Mouse (Mus musculus): ENCODE measurements around the gene Plch2. TPM values are rescaled to one million over a fixed set of nuclear protein-coding genes. Genes with fewer than 3 reads are reported as not detected.

Gene Plch2
- polyA plus RNA-seq, 1 experiment from 2014 or later: 15.4 TPM

- H3K4me1 ChIP-seq (replicated peaks; ENCODE audit: control insufficient read depth, insufficient read depth): peaks cover 15% of the 10 kb centered on the region
- TF ChIP-seq EP300 (optimal IDR thresholded peaks at IDR 0.05) (no peak), CTCF (IDR thresholded peaks at IDR 0.05; ENCODE audit: low read depth) (no peak)
- DNase-seq (ENCODE audit: low spot score): no peak
- no peak for ATAC-seq (ENCODE audit: low FRiP score, low TSS enrichment)
- peaks cover 9% of the 10 kb centered on the region; the same call in 1 of the 2 replicates for H3K27me3 ChIP-seq (ENCODE audit: control insufficient read depth, insufficient read depth, low read length)
- peak overlapping the region; percentile 68 for H3K4me2 ChIP-seq (replicated peaks; ENCODE audit: low read depth)
- peak overlapping the region; percentile 42; the same call in 1 of the 2 replicates for H3K4me3 ChIP-seq (ENCODE audit: low read depth, low read length)
- no peaks in the 10 kb centered on the region; the same call in 1 of the 2 replicates for H3K36me3 ChIP-seq (ENCODE audit: control insufficient read depth, insufficient read depth, low read length)
- WGBS: 35% methylated on average over 13 of the region's 13 CpGs
- no peaks in the 10 kb centered on the region for H3K9me3 ChIP-seq (ENCODE audit: control insufficient read depth, low read length)
- no peak overlapping the region for H3K9ac ChIP-seq (ENCODE audit: low read length)
- H3K27ac ChIP-seq (replicated peaks): no peak overlapping the region
Observed at GRCm38 (mm10) chr4:154961911-154962310, 94.7 kb downstream of the Plch2 start.

GRCm38 (mm10) chr4:154961226-154961738 is 95.3 kb downstream of the Plch2 start:
- peak overlapping the region; percentile 38; the same call in 1 of the 2 replicates for H3K9ac ChIP-seq (ENCODE audit: low read length)

DNA sequence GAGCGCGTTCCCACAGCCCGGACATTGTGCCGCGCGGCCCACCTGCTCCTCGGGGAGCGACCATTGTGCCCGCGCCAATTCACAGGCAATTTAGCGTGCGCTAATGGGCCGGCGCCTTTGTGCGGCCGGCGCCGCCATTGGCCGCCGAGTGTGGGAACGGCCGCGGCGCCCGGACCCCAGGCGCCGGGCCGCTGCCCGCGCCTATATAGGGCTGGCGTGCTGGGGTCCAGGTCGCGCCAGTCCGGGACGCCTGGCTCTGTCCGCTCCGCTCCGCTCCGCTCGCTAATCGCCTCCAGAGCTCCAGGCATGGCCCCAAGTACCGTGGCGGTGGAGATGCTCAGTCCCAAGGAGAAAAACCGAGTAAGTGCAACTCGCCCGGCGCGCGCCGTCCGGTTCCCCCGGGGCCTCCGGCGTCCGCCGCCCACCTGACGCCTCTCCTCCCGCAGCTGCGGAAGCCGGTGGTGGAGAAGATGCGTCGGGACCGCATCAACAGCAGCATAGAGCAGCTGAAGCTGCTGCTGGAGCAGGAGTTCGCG is 95.8 kb downstream of the Plch2 start, which contains the start of gene Hes5:
Hes5 (plus strand) TSS at position 234 of the 536 bp plus-strand sequence.
- Histone ChIP-seq H3K9me3 (ENCODE audit: control insufficient read depth, low read length) (no peaks in the 10 kb centered on the region), H3K4me2 (replicated peaks; ENCODE audit: low read depth) (peak within 1 kb of the TSS; percentile 68), H3K27me3 (ENCODE audit: control insufficient read depth, insufficient read depth, low read length) (peaks cover 9% of the 10 kb centered on the region; the same call in 1 of the 2 replicates), H3K4me1 (replicated peaks; ENCODE audit: control insufficient read depth, insufficient read depth) (peaks cover 15% of the 10 kb centered on the region), H3K27ac (replicated peaks) (no peak within 1 kb of the TSS), H3K9ac (ENCODE audit: low read length) (peak within 1 kb of the TSS; percentile 38; the same call in 1 of the 2 replicates), H3K36me3 (ENCODE audit: control insufficient read depth, insufficient read depth, low read length) (no peaks in the 10 kb centered on the region), H3K4me3 (ENCODE audit: low read depth, low read length) (peak within 1 kb of the TSS; percentile 42)
- under 1% methylated on average over 63 of the region's 65 CpGs for WGBS
- DNase-seq (ENCODE audit: low spot score) (no peak), ATAC-seq (ENCODE audit: low FRiP score, low TSS enrichment) (no peak)
- no peak for TF ChIP-seq EP300 (optimal IDR thresholded peaks at IDR 0.05)
- TF ChIP-seq CTCF (IDR thresholded peaks at IDR 0.05; ENCODE audit: low read depth): no peak

More at GRCm38 (mm10) chr4:154961226-154961738, 95.3 kb downstream of the Plch2 start:
- Histone ChIP-seq H3K4me2 (replicated peaks; ENCODE audit: low read depth) (peak overlapping the region; percentile 68), H3K4me1 (replicated peaks; ENCODE audit: control insufficient read depth, insufficient read depth) (peaks cover 15% of the 10 kb centered on the region), H3K27me3 (ENCODE audit: control insufficient read depth, insufficient read depth, low read length) (peaks cover 9% of the 10 kb centered on the region; the same call in 1 of the 2 replicates), H3K27ac (replicated peaks) (no peak overlapping the region), H3K36me3 (ENCODE audit: control insufficient read depth, insufficient read depth, low read length) (no peaks in the 10 kb centered on the region), H3K4me3 (ENCODE audit: low read depth, low read length) (peak overlapping the region; percentile 42), H3K9me3 (ENCODE audit: control insufficient read depth, low read length) (no peaks in the 10 kb centered on the region)
- WGBS: 2% methylated on average over 41 of the region's 47 CpGs
- ATAC-seq (ENCODE audit: low FRiP score, low TSS enrichment) (no peak), DNase-seq (ENCODE audit: low spot score) (peak; percentile 42)
- peak; percentile 40; the same call in 1 of the 2 replicates for TF ChIP-seq CTCF (IDR thresholded peaks at IDR 0.05; ENCODE audit: low read depth)
- no peak for TF ChIP-seq EP300 (optimal IDR thresholded peaks at IDR 0.05)

GRCm38 (mm10) chr4:154960021-154960689 is 96.4 kb downstream of the Plch2 start:
- Histone ChIP-seq H3K4me3 (ENCODE audit: low read depth, low read length) (peak overlapping the region; percentile 42), H3K4me2 (replicated peaks; ENCODE audit: low read depth) (peak overlapping the region; percentile 68), H3K4me1 (replicated peaks; ENCODE audit: control insufficient read depth, insufficient read depth) (peaks cover 13% of the 10 kb centered on the region), H3K36me3 (ENCODE audit: control insufficient read depth, insufficient read depth, low read length) (no peaks in the 10 kb centered on the region), H3K27ac (replicated peaks) (no peak overlapping the region), H3K27me3 (ENCODE audit: control insufficient read depth, insufficient read depth, low read length) (peaks cover 9% of the 10 kb centered on the region; the same call in 1 of the 2 replicates), H3K9ac (ENCODE audit: low read length) (0 out of 2 replicates have a peak overlapping the region, but pooled peaks have one; percentile 35), H3K9me3 (ENCODE audit: control insufficient read depth, low read length) (no peaks in the 10 kb centered on the region)
- no peak for ATAC-seq (ENCODE audit: low FRiP score, low TSS enrichment)
- no peak for DNase-seq (ENCODE audit: low spot score)
- WGBS: 35% methylated on average over 20 of the region's 20 CpGs
- TF ChIP-seq EP300 (optimal IDR thresholded peaks at IDR 0.05) (no peak), CTCF (IDR thresholded peaks at IDR 0.05; ENCODE audit: low read depth) (no peak)

GRCm38 (mm10) chr4:154958621-154959020 is 98.0 kb downstream of the Plch2 start:
- no peak for DNase-seq (ENCODE audit: low spot score)
- no peak overlapping the region for H3K4me2 ChIP-seq (replicated peaks; ENCODE audit: low read depth)
- peaks cover 9% of the 10 kb centered on the region; the same call in 1 of the 2 replicates for H3K27me3 ChIP-seq (ENCODE audit: control insufficient read depth, insufficient read depth, low read length)
- H3K4me1 ChIP-seq (replicated peaks; ENCODE audit: control insufficient read depth, insufficient read depth): peaks cover 11% of the 10 kb centered on the region
- no peak for ATAC-seq (ENCODE audit: low FRiP score, low TSS enrichment)
- WGBS: 21% methylated on average over 8 of the region's 8 CpGs
- no peaks in the 10 kb centered on the region for H3K36me3 ChIP-seq (ENCODE audit: control insufficient read depth, insufficient read depth, low read length)
- H3K9me3 ChIP-seq (ENCODE audit: control insufficient read depth, low read length): no peaks in the 10 kb centered on the region
- H3K4me3 ChIP-seq (ENCODE audit: low read depth, low read length): no peak overlapping the region
- TF ChIP-seq CTCF (IDR thresholded peaks at IDR 0.05; ENCODE audit: low read depth) (no peak), EP300 (optimal IDR thresholded peaks at IDR 0.05) (no peak)
- H3K9ac ChIP-seq (ENCODE audit: low read length): no peak overlapping the region
- H3K27ac ChIP-seq (replicated peaks): no peak overlapping the region

All from stomach, postnatal 0 days (tissue).